Mouse (Mus musculus) myocyte (in vitro differentiated cells): Measurements from ENCODE around the gene Adamts16. TPM values are rescaled to one million over a fixed set of nuclear protein-coding genes. Genes with fewer than 3 reads are reported as not detected.

Experiments
- H3K27me3 ChIP-seq: one replicate; pipeline ENCODE4 v1.6.1; 2011; ENCODE audit not compliant: control insufficient read depth, insufficient read depth, insufficient read length
- H3K36me3 ChIP-seq: one replicate; pipeline ENCODE4 v1.6.1; 2011; ENCODE audit not compliant: control insufficient read depth, insufficient read depth
- H3K4me2 ChIP-seq: one replicate; pipeline ENCODE4 v1.6.1; 2011; ENCODE audit warnings: low read depth, control low read depth
- H3K4me3 ChIP-seq: one replicate; pipeline ENCODE4 v1.5.1; 2011; ENCODE audit warnings: mild to moderate bottlenecking, control low read depth, moderate library complexity
- H3K79me2 ChIP-seq: one replicate; pipeline ENCODE4 v1.6.1; 2011; ENCODE audit not compliant: control insufficient read depth, insufficient read depth
- H3ac ChIP-seq: one replicate; pipeline ENCODE4 v1.6.1; 2011; ENCODE audit not compliant: control insufficient read depth, insufficient read length
- CEBPB ChIP-seq: IDR thresholded peaks from 2 replicates; pipeline ENCODE4 v1.6.1; 2011; ENCODE audit warnings: mild to moderate bottlenecking, moderate library complexity; ENCODE audit not compliant: poor library complexity, insufficient read depth, severe bottlenecking
- E2F4 ChIP-seq: IDR thresholded peaks from one replicate; pipeline ENCODE4 v1.6.1; 2011; ENCODE audit warnings: mild to moderate bottlenecking, control low read depth, moderate library complexity; ENCODE audit not compliant: insufficient read depth
- MAX ChIP-seq: IDR thresholded peaks from one replicate; pipeline ENCODE4 v1.6.1; 2011; ENCODE audit warnings: low read depth, mild to moderate bottlenecking, control low read depth
- MYOD1 ChIP-seq, 3 experiments: IDR thresholded peaks; one replicate each; pipeline ENCODE4 v1.6.1; 2011; ENCODE audit warnings: control low read depth in 2 of 3, low read depth in 2 of 3, mild to moderate bottlenecking in 2 of 3, moderate library complexity in 1 of 3; ENCODE audit not compliant: insufficient read length in 2 of 3, control insufficient read depth in 1 of 3
- MYOG ChIP-seq, 3 experiments: IDR thresholded peaks; one replicate each; pipeline ENCODE4 v1.6.1; 2011; ENCODE audit warnings: control low read depth in 2 of 3, low read depth in 2 of 3, mild to moderate bottlenecking in 2 of 3; ENCODE audit not compliant: insufficient read length in 2 of 3, control insufficient read depth in 1 of 3, insufficient read depth in 1 of 3
- POLR2A ChIP-seq: IDR thresholded peaks from one replicate; pipeline ENCODE4 v1.6.1; 2011; ENCODE audit warnings: low read depth, mild to moderate bottlenecking, control low read depth, moderate library complexity; ENCODE audit not compliant: insufficient read length
- POLR2AphosphoS2 ChIP-seq: IDR thresholded peaks from one replicate; pipeline ENCODE4 v1.6.1; 2011; ENCODE audit warnings: low read depth, control low read depth; ENCODE audit not compliant: insufficient read length
- REST ChIP-seq: IDR thresholded peaks from one replicate; pipeline ENCODE4 v1.6.1; 2011; ENCODE audit warnings: mild to moderate bottlenecking, control low read depth, moderate library complexity; ENCODE audit not compliant: insufficient read depth, insufficient read length
- SRF ChIP-seq: IDR thresholded peaks from one replicate; pipeline ENCODE4 v1.6.1; 2011; ENCODE audit warnings: low read depth; ENCODE audit not compliant: control insufficient read depth, insufficient read length
- TCF12 ChIP-seq: IDR thresholded peaks from one replicate; pipeline ENCODE4 v1.6.1; 2011; ENCODE audit warnings: mild to moderate bottlenecking, control low read depth; ENCODE audit not compliant: poor library complexity, insufficient read depth, severe bottlenecking
- TCF3 ChIP-seq: IDR thresholded peaks from one replicate; pipeline ENCODE4 v1.6.1; 2011; ENCODE audit warnings: low read depth, control low read depth; ENCODE audit not compliant: insufficient read length
- USF1 ChIP-seq: IDR thresholded peaks from one replicate; pipeline ENCODE4 v1.6.1; 2011; ENCODE audit warnings: low read depth, mild to moderate bottlenecking, control low read depth, moderate library complexity
- polyA plus RNA-seq: library from polyadenylated mRNA; unstranded; fragments of >200 nt; fragmentation: generic; extraction: Trizol; gene quantifications from one replicate; pipeline ENCODE4 v1.2.1, GENCODE M21; 2012; ENCODE audit warnings: missing spikeins

Adamts16 gene
- polyA plus RNA-seq, 1 experiment = 0.67 TPM

GRCm38 (mm10) chr13:70823757-70824156 is 17.9 kb downstream of the Adamts16 start:
- TF ChIP-seq REST (no peak), TCF3 (no peak), POLR2A (no peak), CEBPB (no peak), MYOD1 (IDR thresholded peaks at IDR 0.05; ENCODE audit: control insufficient read depth in 1 of 3, insufficient read length in 2 of 3, low read depth in 2 of 3) (no peak), MYOG (IDR thresholded peaks at IDR 0.05; ENCODE audit: control insufficient read depth in 1 of 3, insufficient read depth in 1 of 3, insufficient read length in 2 of 3, low read depth in 2 of 3) (no peak), E2F4 (no peak), MAX (no peak), SRF (no peak), POLR2AphosphoS2 (no peak), USF1 (no peak)
- Histone ChIP-seq H3K79me2 (no peaks in the 10 kb centered on the region), H3K36me3 (no peaks in the 10 kb centered on the region), H3K27me3 (no peaks in the 10 kb centered on the region), H3K4me2 (peak overlapping the region; percentile 4), H3K4me3 (no peak overlapping the region), H3ac (no peak overlapping the region)

- peak overlapping the region; percentile 7 for H3K4me2 ChIP-seq
Observed at GRCm38 (mm10) chr13:70818982-70819381, 22.6 kb downstream of the Adamts16 start.

GRCm38 (mm10) chr13:70814423-70814822 is 27.2 kb downstream of the Adamts16 start:
- Histone ChIP-seq H3K27me3 (no peaks in the 10 kb centered on the region), H3ac (no peak overlapping the region), H3K4me2 (no peak overlapping the region), H3K4me3 (no peak overlapping the region), H3K36me3 (no peaks in the 10 kb centered on the region), H3K79me2 (no peaks in the 10 kb centered on the region)
- TF ChIP-seq MYOG (IDR thresholded peaks at IDR 0.05; ENCODE audit: control insufficient read depth in 1 of 3, insufficient read depth in 1 of 3, insufficient read length in 2 of 3, low read depth in 2 of 3) (no peak), POLR2A (no peak), TCF12 (no peak), USF1 (no peak), MYOD1 (IDR thresholded peaks at IDR 0.05; ENCODE audit: control insufficient read depth in 1 of 3, insufficient read length in 2 of 3, low read depth in 2 of 3) (no peak), CEBPB (no peak), SRF (no peak), POLR2AphosphoS2 (no peak), TCF3 (no peak), MAX (no peak), E2F4 (no peak), REST (no peak)

More at GRCm38 (mm10) chr13:70818982-70819381, 22.6 kb downstream of the Adamts16 start:
- TF ChIP-seq CEBPB (no peak), REST (no peak), MAX (no peak), E2F4 (no peak), POLR2AphosphoS2 (no peak), TCF3 (no peak), TCF12 (no peak), MYOG (IDR thresholded peaks at IDR 0.05; ENCODE audit: control insufficient read depth in 1 of 3, insufficient read depth in 1 of 3, insufficient read length in 2 of 3, low read depth in 2 of 3) (no peak), POLR2A (no peak), USF1 (no peak), SRF (no peak), MYOD1 (IDR thresholded peaks at IDR 0.05; ENCODE audit: control insufficient read depth in 1 of 3, insufficient read length in 2 of 3, low read depth in 2 of 3) (no peak)
- H3K79me2 ChIP-seq = no peaks in the 10 kb centered on the region
- no peaks in the 10 kb centered on the region for H3K27me3 ChIP-seq
- no peaks in the 10 kb centered on the region for H3K36me3 ChIP-seq
- no peak overlapping the region for H3K4me3 ChIP-seq
- no peak overlapping the region for H3ac ChIP-seq

GRCm38 (mm10) chr13:70805506-70805905 is 36.1 kb downstream of the Adamts16 start:
- Histone ChIP-seq H3K27me3 (no peaks in the 10 kb centered on the region), H3K36me3 (no peaks in the 10 kb centered on the region), H3K4me3 (no peak overlapping the region), H3K4me2 (no peak overlapping the region), H3K79me2 (no peaks in the 10 kb centered on the region), H3ac (no peak overlapping the region)
- no peak for TF ChIP-seq MYOG (IDR thresholded peaks at IDR 0.05; ENCODE audit: control insufficient read depth in 1 of 3, insufficient read depth in 1 of 3, insufficient read length in 2 of 3, low read depth in 2 of 3)
- TF ChIP-seq TCF12 = no peak
- TF ChIP-seq MAX = no peak
- no peak for TF ChIP-seq CEBPB
- no peak for TF ChIP-seq SRF
- no peak for TF ChIP-seq POLR2AphosphoS2
- no peak for TF ChIP-seq REST
- no peak for TF ChIP-seq MYOD1 (IDR thresholded peaks at IDR 0.05; ENCODE audit: control insufficient read depth in 1 of 3, insufficient read length in 2 of 3, low read depth in 2 of 3)
- TF ChIP-seq USF1 = no peak
- TF ChIP-seq E2F4 = no peak
- no peak for TF ChIP-seq TCF3
- TF ChIP-seq POLR2A = no peak
